Mouse (Mus musculus) neutrophil, adult 5-6 weeks (primary cell): ENCODE results near the gene Zmiz1. TPM values are rescaled to one million over a fixed set of nuclear protein-coding genes. Genes with fewer than 3 reads are reported as not detected.
A peak's percentile ranks its signal among the peaks of the same experiment; 100 is the strongest.

Experiments
- ATAC-seq: fragments of 151-379, 151-347 bp; 2 replicates; pipeline ENCODE4 v1.8.0; 2017; ENCODE audit warnings: mild to moderate bottlenecking, moderate TSS enrichment; ENCODE audit not compliant: insufficient number of reproducible peaks, poor library complexity, low FRiP score, severe bottlenecking; ENCODE audit errors: extremely low read depth
- total RNA-seq: library from RNA; stranded (forward); fragments of 200-1000 nt; gene quantifications from 2 replicates; pipeline ENCODE4 v1.2.3, GENCODE M21; 2017

Gene Zmiz1
- total RNA-seq, 1 experiment from 2014 or later, result 21.6 TPM

DNA sequence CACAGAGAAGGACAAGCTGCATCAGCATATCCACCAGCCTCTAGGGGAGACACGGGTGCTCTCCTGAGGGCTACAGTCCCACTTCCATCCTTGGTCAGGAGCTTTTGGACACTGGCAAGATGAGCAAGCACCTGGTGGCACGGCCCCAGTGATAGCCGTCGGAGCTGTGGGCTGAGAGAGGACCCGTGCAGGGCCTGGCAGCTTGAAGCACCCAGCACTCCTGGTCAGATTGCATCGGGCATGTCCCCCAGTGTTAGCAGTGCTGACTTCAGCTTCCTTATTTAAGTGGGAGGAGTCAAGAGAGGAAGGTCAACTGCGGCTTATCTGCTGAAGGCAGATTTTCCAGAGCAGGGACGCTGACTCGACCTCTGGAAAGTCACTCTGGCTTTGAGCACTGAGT is 175.3 kb downstream of the Zmiz1 start:
- ATAC-seq, result peak; percentile 43; the same call in 1 of the 2 replicates

DNA sequence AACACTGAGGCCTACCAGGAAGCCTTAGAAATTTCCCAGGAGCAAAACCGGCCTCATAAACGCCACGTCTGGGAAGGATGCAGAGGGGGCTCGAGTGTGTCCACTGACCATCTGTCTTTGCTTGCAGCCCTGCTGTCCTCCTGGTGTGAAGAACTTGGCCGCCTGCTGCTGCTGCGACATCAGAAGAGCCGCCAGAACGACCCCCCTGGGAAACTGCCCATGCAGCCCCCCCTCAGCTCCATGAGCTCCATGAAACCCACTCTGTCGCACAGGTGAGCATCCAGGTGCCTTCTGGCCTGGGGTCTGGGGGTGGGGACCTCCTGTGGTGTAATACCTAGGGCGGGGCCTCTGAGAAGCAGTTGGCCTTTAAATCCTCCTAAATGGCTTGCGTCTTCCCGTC is 176.8 kb downstream of the Zmiz1 start:
- ATAC-seq, result no peak

GRCm38 (mm10) chr14:25636297-25636696 is 177.3 kb downstream of the Zmiz1 start:
- ATAC-seq, result no peak

DNA sequence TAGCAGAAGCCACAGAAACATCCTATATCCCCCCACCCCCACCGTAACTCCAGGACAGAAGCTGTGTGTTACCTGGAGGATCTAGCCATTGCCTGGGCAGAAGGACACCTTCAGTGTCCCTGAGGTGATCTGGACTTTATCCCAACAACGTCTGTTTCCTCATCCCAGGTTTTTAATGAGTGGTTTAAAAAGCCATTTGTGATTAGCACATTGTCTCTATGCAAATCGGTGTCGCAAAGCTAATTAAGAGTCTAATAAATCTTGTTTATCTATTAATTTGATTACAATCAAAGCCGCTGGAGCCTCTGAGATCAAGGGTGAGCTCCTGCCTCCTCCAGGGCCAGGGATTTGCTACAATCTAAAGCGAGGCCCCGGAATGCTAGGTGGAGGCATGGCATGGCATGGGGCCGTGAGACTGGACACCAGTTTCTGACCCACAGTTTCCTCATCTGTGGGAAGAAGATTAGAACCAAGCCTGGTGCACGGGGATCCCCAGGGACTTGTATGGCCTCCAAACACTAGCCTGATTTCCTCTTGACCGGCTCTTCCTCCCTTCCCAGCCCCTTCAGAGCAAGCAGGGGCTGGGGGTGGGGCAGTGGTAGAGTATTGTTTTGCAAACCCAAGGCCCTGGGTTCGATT is 180.3 kb downstream of the Zmiz1 start:
- no peak for ATAC-seq

GRCm38 (mm10) chr14:25639979-25640378 is 181.0 kb downstream of the Zmiz1 start:
- no peak for ATAC-seq

DNA sequence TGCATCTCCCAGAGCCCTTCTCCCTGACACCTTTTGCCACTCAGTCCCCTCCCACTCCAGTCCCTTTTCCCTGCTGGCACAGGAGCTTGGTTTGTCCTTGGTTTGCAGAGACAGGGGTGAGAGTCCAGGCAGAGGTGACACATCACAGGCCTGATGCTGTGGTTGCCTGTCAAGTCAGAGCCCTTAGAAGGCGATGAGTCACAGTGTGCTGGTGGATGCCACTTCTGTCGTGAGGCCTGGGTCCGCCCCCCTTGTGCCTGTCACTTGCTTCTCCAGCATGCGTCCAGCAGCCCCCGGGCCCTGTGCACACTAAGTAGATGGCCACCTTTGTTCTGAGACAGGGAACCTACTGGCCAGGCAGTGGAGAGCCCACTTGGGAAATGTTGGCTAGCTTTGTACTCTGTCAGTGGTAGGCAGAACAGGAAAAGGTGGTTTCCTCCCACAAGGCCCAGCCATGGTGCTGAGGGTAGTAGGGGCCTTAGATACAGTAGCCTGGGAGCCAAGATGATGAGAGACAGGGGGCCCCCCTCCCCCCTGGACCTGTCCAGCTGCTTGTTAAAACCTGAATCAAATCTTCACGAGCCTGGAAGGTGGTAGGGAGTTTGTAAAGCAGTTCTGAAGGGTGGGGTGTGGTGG is 181.6 kb downstream of the Zmiz1 start:
- ATAC-seq, result peak; percentile 50; the same call in 1 of the 2 replicates

DNA sequence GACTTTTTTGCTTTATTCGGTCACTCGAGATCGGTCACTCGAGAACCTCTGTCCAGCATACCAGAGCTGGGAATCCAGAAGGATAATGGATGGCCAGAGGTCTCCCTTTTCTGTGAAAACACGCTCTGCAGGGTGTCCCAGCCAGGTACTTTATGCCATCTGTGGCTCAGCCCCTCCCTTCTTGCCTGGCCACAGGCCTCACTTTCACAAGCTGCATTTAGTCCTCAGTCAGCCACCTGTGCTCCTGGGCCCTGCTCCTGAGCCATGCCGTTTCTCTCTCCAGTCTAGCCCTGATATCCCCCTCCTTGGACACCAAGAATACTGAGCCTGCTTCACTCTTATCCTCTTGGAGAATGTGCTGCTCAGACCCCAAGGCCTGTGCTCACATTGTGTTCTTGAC is 182.1 kb downstream of the Zmiz1 start:
- ATAC-seq, result no peak

DNA sequence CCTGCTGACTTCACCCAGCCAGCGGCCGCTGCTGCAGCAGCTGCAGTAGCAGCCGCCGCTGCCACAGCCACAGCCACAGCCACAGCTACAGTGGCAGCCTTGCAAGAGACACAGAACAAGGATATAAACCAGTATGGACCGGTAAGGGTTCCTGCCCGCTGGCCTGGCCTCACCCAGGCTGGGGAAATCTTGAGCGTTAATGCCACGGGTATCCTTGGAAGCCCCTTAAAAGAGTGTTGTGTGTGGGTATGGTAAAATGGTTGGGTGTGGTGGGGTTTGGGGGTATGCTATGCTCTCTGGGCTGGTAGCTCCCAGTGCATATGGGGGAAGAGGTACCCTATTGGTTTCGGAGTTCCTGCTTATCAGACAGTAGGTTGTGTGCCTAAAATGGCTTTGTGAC is 186.7 kb downstream of the Zmiz1 start:
- no peak for ATAC-seq

- ATAC-seq, result peak; percentile 52
Observed at GRCm38 (mm10) chr14:25646161-25646621, 187.2 kb downstream of the Zmiz1 start.

DNA sequence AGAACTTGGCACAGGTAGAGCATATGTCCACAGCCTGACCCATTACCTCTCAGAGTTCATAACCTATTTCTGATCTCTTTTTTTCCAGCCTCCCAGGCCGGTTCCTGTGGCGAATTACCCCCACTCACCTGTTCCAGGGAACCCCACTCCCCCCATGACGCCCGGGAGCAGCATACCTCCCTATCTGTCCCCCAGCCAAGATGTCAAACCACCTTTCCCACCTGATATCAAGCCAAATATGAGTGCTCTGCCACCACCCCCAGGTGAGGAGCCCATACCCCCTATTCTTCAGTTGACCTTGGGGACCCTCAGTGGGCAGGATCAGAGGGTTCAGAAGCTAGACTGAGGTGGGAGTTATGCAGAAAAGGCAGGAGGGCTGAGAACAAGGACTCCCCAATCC is 192.1 kb downstream of the Zmiz1 start:
- no peak for ATAC-seq

GRCm38 (mm10) chr14:25651905-25652304 is 192.9 kb downstream of the Zmiz1 start:
- ATAC-seq, result no peak

DNA sequence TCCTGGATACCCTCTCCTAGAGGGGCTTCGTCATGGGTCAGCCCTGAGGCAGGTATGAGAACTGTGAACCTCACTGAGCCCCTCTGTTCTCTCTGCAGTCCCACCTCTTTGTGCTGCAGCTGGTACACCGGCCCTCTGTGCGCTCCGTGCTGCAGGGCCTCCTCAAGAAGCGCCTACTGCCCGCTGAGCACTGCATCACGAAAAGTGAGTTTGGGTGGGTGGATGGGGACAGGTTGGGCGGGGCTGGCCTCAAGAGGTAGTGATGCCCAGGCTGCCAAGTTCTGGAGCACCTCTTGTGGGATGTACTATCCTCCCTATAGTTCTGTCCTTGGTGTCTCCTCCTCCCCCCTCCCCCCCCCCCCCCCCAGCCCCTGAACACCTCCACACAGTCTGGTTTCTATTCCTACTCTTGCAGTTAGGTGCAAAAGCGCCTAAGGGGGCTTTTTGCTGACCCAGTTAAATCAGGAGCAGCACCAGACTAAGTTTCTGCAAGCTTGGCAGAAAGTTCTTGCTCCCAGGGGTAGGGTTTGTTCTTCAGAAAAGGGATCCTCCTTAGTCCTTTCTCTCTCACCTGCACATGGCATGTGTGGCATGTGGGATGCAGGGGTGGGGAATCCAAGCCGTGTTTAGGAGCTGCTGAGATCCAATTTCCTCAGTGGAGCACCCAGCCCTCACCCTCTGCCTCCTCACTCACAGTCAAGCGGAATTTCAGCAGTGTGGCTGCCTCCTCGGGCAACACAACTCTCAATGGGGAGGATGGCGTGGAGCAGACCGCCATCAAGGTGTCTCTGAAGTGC is 195.6 kb downstream of the Zmiz1 start:
- no peak for ATAC-seq

DNA sequence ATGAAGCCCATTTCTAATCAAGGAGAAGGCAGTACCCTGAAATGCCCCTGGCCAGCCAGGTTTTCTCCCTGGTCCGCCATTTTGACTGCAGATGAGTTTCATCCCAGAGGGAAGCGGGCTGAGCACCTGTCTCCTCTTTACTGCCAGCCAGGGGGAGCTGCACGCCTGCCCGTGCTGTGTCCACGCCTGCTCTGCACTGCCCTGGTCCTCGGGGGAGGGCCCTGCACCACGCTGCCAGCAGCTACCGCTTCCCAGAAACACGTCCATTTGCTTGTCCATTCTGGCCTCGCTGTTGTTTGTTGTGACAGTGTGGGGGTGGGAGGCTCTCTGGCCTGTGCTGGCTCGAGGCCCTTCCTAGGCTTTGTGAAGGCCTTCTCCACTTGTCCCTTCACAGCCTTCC is 201.7 kb downstream of the Zmiz1 start:
- no peak for ATAC-seq

DNA sequence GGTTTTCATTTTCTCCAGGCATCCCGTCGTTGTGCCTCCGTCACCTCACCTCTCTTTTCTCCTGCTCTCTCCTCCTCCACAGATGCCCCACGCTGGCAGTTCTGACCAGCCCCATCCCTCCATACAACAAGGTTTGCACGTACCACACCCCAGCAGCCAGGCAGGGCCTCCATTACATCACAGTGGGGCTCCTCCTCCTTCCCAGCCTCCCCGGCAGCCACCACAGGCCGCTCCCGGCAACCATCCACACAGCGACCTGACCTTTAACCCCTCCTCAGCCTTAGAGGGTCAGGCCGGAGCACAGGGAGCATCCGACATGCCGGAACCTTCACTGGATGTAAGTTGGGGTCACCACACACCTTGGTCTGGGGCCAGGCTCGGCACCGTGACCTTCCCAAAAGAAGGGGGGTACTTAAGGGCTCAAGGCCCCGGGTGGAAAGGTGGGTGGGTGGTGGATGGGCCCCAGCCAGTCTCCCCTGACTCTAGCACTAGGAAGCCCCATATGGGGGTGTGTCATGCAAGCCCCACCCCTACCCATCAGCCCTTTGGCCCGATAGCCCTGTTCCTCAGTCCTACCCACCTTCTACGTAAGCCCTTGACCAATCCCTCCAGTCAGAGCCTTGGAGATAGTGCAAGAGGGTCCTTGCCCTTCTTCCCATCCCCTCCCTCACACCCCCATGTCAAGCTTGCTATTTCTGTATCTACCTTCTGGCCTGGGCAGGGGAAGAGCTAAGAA is 202.4 kb downstream of the Zmiz1 start:
- no peak for ATAC-seq

GRCm38 (mm10) chr14:25663649-25664309 is 204.8 kb downstream of the Zmiz1 start:
- ATAC-seq, result no peak

- no peak for ATAC-seq
Observed at GRCm38 (mm10) chr14:25664310-25664695, 205.3 kb downstream of the Zmiz1 start.

DNA sequence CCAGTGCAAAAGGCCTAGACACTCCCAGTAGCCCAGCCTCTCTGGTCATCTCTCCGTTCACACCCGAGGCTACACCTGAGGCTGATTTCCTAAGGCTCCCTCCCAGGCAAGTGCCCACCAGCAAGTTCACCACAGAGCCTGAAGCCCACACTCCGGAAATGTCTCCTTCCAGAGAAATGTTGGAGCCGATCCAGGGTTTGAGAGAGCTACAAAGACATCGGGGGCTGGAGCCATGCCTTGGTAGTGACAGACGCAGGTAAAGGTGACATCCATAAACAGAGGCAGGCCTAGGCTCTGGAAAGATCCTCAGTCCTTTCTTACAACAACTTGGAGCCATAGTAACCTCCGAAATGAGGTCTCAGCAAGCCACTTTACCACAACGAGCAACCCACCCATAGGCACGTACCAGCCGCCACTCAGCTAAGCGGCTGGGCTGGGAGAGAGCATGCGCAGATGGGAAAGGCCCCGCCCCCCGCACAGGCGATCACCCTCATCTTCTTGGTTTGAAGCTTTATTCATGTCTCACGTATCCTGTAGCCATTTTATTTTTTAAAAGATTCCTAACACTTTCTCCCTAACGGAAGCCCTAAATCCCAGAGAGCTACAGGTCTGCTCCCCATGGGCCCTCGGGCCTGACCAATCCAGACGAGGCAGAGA is 206.5 kb downstream of the Zmiz1 start:
- no peak for ATAC-seq

GRCm38 (mm10) chr14:25666668-25667376 is 207.8 kb downstream of the Zmiz1 start:
- no peak for ATAC-seq
